Mouse (Mus musculus) MEL (cell line): Measurements from ENCODE around the gene Tmprss7.

Experiments used
- CTCF ChIP-seq, 3 experiments: IDR thresholded peaks in 2 of 3; conservative IDR thresholded peaks in 1 of 3; 2 replicates each; pipeline ENCODE4 v1.5.1; 2011 to 2012; ENCODE audit warnings: low read length in 3 of 3, low read depth in 2 of 3, mild to moderate bottlenecking in 2 of 3, improper control_type of control experiment in 1 of 3, inconsistent platforms in 1 of 3, mixed read lengths in 1 of 3, moderate library complexity in 1 of 3; ENCODE audit not compliant: control insufficient read depth in 1 of 3, insufficient read depth in 1 of 3, poor library complexity in 1 of 3, severe bottlenecking in 1 of 3
- ELF1 ChIP-seq: IDR thresholded peaks from 2 replicates; pipeline ENCODE4 v1.6.1; 2014; ENCODE audit warnings: low read depth, mild to moderate bottlenecking, inconsistent platforms, low read length, improper control_type of control experiment, moderate library complexity
- EP300 ChIP-seq, 2 experiments: IDR thresholded peaks; 2 replicates each; pipeline ENCODE4 v1.6.1; 2011; ENCODE audit warnings: improper control_type of control experiment in 2 of 2, low read length in 2 of 2, low read depth in 1 of 2, mild to moderate bottlenecking in 1 of 2

DNA sequence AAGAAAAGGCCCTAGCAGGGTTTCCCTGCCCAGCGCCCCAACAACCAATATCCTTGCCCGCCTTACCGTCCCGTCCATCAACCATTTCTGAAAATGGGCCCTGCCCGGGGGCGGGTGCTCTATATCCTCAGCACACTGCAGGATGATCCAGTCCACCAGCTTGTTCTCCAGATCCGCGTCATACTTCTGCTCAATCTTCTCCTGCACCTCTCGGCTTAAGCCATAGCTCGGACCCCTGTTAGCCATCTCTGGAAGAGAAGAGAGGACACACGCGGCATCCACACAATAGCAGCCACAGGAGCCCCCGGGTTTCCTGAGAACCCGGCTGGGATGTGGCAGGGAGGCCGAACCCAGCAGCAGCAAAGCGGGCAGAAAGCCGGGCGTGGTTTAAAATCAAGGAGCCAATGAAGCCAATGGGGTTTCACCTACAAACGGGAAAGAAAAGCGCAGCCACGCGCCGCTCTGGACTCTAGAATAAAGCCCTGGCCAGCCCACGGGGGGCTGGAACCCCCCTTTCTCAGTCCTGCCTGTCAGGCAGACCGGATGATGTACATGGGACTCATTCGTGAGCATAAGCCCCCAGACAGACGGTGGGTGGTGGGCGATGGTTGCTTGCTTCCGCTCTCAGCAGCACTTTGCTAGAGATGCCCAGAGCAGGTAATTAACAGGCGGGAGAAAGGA, 30.7 kb upstream of the Tmprss7 start, which contains the start of gene Tagln3:
- TF ChIP-seq ELF1, result no peak
- no peak for TF ChIP-seq CTCF (IDR thresholded peaks at IDR 0.05 in 2 of 3, conservative IDR thresholded peaks at IDR 0.05 in 1 of 3; ENCODE audit: control insufficient read depth in 1 of 3, insufficient read depth in 1 of 3, low read depth in 2 of 3, low read length in 3 of 3, poor library complexity in 1 of 3, severe bottlenecking in 1 of 3)
- TF ChIP-seq EP300 (IDR thresholded peaks at IDR 0.05; ENCODE audit: low read depth in 1 of 2, low read length in 2 of 2), result no peak
